Mouse (Mus musculus): Measurements from ENCODE around the gene Ubap1. TPM values are rescaled to one million over a fixed set of nuclear protein-coding genes. Genes with fewer than 3 reads are reported as not detected.
A peak's percentile ranks its signal among the peaks of the same experiment; 100 is the strongest.

Ubap1 gene
- total RNA-seq (2021): 10 to 100 TPM; 41.4 to 42.1 TPM

DNA sequence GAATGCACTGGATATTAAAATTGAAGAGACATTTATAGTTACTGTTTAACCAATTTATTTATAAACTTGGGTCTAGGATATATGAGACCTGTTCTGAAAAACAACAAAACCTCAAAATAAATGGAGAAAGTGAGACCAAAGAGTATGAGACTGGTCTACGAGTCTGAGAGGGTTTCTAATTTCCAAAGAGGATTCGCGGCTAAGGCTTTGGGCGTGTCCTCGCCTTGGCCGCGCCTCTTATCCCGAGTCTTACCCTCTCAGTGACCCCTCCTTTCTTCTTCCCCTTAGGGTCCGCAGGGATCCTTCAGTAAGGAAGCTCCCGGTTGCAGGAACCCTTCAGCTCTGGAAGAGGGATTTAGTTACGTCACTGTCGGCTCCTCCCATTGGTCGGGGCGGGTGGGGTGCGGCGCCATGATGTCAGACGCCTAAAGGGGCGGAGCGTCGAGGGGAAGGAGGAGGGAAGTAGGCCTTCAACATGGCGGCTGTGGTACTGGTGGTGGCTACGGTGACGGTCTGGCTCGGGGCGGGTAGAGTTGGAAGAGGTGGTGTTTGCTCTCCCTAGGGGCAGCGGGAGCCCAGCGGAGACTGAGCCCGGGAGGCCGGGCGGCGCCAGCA, at the start of gene Ubap1:
Gene Ubap1, plus strand, starts transcription at position 413 of the 615 bp plus-strand sequence.
- DNase-seq (ENCODE audit: extremely low spot score in 1 of 2, low spot score in 1 of 2): peak; percentile 80 to 82

GRCm38 (mm10) chr4:41303671-41304070, 45.1 kb upstream of the Ubap1 start:
- DNase-seq (ENCODE audit: extremely low spot score in 1 of 2, low spot score in 1 of 2): no peak

DNA sequence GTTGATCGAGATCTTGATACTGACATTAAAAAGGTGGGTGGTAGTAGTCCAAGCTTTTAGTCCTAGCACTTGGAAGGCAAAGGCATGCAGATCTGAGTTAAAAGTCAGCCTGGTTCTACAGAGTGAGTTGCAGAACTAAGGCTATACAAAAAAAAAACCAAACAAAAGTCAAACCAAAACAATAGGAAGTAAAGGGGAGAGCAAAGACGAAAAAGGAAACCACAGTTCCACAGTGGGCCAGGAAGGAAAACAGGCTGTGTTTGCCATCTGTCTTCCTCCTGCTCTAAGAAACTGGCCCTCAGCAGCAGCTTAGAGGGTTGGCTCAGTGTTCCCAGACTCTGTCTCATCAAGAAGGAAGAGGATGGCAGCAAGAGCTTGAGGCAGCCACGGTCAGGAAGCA, 44.5 kb upstream of the Ubap1 start:
- DNase-seq (ENCODE audit: extremely low spot score in 1 of 2, low spot score in 1 of 2): no peak

DNA sequence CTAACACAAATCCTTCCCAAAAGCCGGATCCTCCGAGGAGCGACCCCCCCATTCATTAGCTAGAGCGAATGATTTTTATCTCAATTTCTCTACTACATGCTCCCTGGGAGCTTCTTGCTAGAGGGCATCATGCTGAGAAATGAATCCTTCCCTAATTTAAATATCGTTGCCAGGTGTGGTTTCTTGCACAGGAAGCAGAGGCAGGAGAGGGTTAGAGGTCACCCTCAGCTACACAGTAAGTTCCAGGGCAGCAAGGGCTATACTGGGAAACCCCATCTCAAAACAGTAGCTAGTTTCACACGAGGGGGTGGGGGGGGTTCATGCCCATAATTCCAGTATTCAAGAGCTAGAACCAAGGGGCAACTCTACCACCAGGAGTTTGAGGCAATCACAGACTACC, 41.4 kb upstream of the Ubap1 start:
- no peak for DNase-seq (ENCODE audit: extremely low spot score in 1 of 2, low spot score in 1 of 2)

DNA sequence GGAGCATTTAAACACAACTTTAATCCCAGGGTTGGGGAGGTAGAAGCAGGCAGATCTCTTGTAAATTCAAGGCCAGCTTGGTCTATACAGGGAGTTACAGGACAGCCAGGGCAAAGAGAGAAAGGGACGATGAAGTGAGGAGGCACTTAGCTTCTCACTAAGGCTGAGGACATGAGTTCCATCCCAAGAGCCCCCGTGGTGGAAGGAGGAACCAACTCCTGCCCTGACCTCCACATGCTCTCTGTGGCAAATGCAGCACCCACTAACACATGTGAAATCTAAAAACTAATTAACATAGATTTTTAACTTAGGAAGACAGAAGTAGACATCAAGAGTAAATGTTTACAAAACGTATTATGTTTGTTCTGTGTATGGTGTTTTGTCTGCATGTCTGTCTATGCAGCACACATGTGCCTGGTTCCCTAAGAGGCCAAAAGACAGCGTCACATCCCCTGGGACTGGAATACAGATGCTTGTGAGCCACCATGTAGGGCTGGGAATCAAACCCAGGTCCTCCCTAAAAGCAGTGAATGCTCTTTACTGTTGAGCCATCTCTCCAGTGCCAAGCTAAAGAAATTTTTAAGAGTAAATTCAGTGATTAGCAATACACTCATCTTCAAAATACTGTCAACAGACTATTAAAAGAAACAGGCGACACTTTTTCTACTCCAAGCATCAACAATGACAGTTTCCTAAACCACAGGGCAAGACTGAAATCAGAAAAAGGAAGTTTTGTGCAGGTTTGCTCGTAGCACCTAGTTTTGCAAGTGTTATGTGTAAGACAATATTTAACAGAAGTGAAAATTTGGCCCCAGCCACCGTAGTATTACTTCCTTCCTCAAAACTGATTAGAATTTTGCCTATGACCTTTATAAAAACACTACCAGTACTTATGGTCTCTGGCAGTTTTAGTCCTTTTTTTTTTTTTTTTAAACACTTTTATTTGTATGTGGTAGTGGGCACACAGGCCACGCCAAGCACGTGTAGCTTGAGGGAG, 37.9 kb upstream of the Ubap1 start:
- no peak for DNase-seq (ENCODE audit: extremely low spot score in 1 of 2, low spot score in 1 of 2)

DNA sequence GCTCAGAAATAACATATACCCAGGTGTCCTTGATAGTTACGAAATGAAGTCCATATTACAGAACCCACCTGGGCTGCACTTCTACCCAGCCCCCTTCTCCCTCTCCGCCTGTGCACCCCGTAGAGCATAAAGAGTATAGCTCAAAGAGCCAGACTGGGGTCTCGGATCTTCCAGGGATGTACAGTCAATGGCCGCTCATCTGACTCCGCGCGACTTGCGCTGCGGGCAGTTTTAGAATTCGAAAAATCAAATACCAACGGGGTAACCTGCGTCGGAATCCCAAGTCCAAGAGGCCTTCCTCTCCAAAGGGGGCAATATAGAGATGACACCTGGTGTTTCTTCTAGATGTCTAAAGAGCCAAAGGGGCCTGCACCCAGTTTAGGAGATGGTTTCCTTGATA, 35.1 kb upstream of the Ubap1 start:
- no peak for DNase-seq (ENCODE audit: extremely low spot score in 1 of 2, low spot score in 1 of 2)

GRCm38 (mm10) chr4:41314141-41315129, 34.4 kb upstream of the Ubap1 start, which contains the start of gene Dcaf12:
TSS of gene Dcaf12 (minus strand) at chr4:41314889.
- peak; percentile 89 to 93 for DNase-seq (ENCODE audit: extremely low spot score in 1 of 2, low spot score in 1 of 2)

DNA sequence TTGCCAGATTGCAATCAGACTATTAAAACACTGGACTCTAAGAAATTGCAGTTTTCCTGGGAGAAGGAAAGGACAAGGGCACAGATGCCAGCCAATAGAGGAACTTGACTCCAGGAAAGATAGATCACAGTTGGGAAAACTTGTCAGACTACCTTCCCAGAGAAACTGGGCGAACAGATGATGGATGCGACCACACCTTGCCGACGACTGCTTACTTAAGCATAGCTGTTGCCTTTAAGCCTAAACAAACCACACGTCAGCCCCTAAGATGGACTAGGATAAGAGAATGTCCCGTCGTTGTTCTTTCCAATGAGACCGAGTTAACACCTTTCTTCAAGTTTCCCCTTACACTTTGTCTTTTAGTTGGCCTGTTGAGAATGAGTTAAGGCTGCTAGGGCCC, 33.6 kb upstream of the Ubap1 start:
- DNase-seq (ENCODE audit: extremely low spot score in 1 of 2, low spot score in 1 of 2): no peak

DNA sequence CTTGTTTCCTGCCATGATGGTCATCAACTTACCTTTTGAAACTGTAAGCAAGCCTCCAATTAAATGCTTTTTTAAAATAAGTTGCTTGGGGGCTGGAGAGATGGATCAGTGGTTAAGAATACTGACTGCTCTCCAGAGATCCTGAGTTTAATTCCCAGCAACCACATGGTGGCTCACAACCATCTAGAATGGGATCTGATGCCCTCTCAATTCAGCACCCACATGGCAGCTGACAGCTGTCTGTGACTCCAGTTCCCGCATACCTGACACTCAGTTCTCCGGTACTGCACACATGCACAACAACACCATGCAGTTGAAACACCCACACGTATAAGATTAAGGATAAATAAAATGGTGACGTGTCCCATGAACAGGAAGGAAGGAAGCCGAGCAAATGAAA, 30.5 kb upstream of the Ubap1 start:
- DNase-seq (ENCODE audit: extremely low spot score in 1 of 2, low spot score in 1 of 2): no peak

GRCm38 (mm10) chr4:41320971-41321370, 27.8 kb upstream of the Ubap1 start:
- DNase-seq (ENCODE audit: extremely low spot score in 1 of 2, low spot score in 1 of 2): no peak

DNA sequence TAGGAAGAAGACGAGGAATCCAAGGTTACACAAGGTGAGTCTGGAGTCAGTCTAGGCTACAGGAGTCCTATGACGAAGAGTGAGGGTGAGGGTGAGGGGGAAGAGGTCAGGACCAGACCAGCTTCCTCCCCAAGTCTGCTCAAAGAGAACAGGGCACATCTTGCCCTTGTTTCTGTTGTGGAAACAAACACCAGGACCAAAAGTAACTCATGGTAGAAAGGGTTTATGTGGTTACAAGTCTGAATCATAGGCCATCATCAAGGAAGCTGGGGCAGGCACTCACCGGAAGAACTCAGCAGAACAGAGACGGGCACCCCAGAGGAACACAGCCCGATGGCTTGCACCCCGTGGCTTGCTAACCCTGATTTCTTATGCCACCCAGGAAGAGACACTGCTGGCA, 21.9 kb upstream of the Ubap1 start:
- no peak for DNase-seq (ENCODE audit: extremely low spot score in 1 of 2, low spot score in 1 of 2)

- DNase-seq (ENCODE audit: extremely low spot score in 1 of 2, low spot score in 1 of 2): no peak
Measured at GRCm38 (mm10) chr4:41329481-41329880, 19.3 kb upstream of the Ubap1 start.

GRCm38 (mm10) chr4:41331085-41331484, 17.7 kb upstream of the Ubap1 start:
- DNase-seq (ENCODE audit: extremely low spot score in 1 of 2, low spot score in 1 of 2): no peak

DNA sequence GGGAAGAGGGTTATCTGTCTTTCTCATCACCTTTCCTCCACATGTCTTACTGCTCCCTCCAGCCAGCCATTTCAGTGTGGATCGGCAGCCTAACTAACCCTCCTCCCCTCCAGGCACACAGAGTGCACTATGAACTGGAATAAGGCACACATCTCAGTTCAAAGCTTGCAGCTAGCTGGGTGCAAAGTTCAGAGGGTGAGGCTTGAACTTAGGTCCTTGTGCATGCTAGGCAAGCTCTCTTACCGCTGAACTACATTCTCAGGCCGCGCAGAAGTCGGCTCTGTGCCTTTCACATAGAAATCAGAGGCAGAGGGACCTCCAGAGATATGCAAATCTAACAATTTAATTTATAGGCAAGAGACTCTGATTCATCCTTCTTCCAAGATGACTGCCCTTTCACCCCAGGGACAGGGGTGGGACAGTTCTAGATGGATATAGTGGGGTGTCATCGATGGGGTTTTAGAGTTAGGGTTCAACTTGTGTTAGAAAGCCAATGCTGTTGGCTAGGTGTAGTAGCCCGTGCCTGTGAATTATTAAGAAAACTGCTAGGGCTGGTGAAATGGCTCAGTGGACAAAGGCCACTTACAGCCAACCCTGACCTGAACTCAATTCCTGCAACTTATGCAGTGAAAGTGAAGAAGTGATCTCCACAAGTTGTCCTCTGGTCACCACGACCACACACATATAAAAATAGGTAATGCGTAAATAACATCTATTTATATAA, 16.9 kb upstream of the Ubap1 start:
- no peak for DNase-seq (ENCODE audit: extremely low spot score in 1 of 2, low spot score in 1 of 2)

DNA sequence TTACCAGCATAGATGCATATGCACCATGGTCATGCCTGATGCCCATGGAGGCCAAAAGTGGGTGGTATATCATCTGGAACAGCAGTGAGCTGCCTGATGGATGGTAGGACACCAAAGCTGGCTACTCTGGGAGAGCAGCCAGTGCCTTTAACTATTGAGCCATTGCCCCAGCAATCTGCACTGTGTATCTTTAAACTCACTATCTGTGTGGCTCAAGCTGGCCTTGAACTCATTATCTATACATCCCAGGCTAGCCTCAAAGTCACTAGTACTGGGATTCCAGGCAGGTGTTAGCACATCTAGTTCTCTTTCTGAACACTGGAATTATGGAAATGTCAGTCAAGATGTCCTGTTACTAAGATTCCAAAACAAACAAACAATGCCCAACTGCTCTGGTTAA, 12.2 kb upstream of the Ubap1 start:
- no peak for DNase-seq (ENCODE audit: extremely low spot score in 1 of 2, low spot score in 1 of 2)

DNA sequence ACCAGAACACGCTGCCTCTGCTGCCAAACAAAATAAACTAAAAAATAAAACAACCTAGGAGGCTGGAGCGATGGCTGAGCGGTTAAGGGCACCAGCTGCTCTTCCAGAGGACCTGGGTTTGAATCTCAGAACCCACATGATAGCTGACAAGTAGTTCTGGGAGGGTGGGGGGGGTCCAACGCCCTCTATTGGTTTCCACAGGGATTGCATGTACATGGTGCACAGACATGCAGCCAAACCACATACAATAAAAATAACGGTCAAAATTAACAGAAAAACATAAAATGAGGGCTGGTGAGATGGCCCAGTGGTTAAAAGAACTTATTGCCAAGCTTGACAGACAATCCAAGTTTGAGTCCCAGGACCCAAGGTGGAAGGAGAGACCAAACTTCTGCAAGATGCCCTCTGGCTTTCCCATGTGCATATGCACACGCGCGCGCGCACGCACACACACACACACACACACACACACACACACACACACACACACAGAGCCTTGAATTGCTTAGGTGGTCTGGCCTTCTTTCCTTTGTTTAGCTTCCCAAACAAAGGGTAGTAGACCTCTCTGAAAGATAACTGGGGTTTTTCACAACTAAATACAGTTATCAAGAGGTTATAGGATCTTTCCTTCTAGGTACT, 7.8 kb upstream of the Ubap1 start:
- DNase-seq (ENCODE audit: extremely low spot score in 1 of 2, low spot score in 1 of 2): no peak

DNA sequence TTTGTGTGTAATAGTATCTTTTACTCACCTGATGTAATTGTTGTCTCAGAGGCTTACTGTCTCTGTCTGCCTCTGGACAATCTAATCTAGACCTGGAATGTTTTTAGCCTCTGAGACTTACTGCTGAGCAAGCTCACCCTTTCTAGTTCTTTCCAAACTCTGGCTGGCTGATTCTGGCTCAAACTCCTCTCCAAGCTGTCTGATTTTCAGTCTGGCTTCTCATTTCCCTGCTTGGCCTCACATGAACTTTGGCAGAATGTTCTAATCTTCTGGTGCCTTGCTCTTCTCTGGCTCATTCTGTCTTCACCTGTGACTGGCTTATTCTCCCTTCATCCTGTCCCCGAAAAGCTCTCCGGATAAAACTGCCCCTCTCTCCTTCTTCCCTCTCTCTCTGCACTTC, 2.8 kb upstream of the Ubap1 start:
- DNase-seq (ENCODE audit: extremely low spot score in 1 of 2, low spot score in 1 of 2): no peak

- no peak for DNase-seq (ENCODE audit: extremely low spot score in 1 of 2, low spot score in 1 of 2)
Measured at GRCm38 (mm10) chr4:41347839-41348238, 957 bp upstream of the Ubap1 start.

DNA sequence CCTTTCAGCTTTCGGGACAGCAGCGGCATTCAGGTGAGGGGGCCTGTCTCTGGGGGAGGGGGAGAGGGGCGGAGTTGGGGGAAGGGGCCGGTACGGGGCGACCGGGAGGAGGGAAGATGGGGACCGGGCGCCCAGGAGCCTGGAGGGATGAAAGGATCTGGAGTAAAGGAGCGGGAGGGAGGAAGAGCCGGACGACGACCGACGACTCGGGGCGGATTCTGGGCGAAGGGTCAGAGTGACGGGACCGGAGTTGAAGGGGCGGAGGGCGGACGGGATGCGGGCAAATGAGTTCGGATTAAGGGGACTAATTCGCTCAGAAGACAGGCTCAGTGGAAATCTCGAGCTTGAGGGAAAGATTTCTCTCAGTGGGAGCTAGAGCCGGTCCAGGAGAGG, 399 bp downstream of the Ubap1 start:
- DNase-seq (ENCODE audit: extremely low spot score in 1 of 2, low spot score in 1 of 2): no peak

All from layer of hippocampus, postnatal 25 days (tissue).